Mouse (Mus musculus) midbrain, embryonic 15.5 days (tissue): ENCODE results near the gene N4bp2l2. TPM values are rescaled to one million over a fixed set of nuclear protein-coding genes. Genes with fewer than 3 reads are reported as not detected.

Experiments
- ATAC-seq: fragments of 200-750 bp; cut with Nextera tagmentation; replicated peaks from 2 replicates; pipeline ENCODE4 v1.8.0; 2017; ENCODE audit warnings: moderate TSS enrichment
- H3K27ac ChIP-seq: fragments of 300-500 bp; sonication (generic); 2 replicates; pipeline ENCODE4 v1.5.1; 2015; ENCODE audit warnings: mild to moderate bottlenecking, inconsistent platforms
- H3K27me3 ChIP-seq: fragments of 300-500 bp; sonication (generic); replicated peaks from 2 replicates; pipeline ENCODE4 v1.6.1; 2015; ENCODE audit warnings: inconsistent platforms
- H3K36me3 ChIP-seq: fragments of 300-500 bp; sonication (generic); replicated peaks from 2 replicates; pipeline ENCODE4 v1.6.1; 2015; ENCODE audit warnings: inconsistent platforms
- H3K4me1 ChIP-seq: fragments of 300-500 bp; sonication (generic); 2 replicates; pipeline ENCODE4 v1.6.1; 2015; ENCODE audit warnings: inconsistent platforms
- H3K4me2 ChIP-seq: fragments of 300-500 bp; sonication (generic); 2 replicates; pipeline ENCODE4 v1.6.1; 2015; ENCODE audit warnings: inconsistent platforms, mild to moderate bottlenecking, moderate library complexity
- H3K4me3 ChIP-seq: fragments of 300-500 bp; sonication (generic); 2 replicates; pipeline ENCODE4 v1.5.1; 2015; ENCODE audit warnings: mild to moderate bottlenecking, inconsistent platforms
- H3K9ac ChIP-seq: fragments of 300-500 bp; sonication (generic); 2 replicates; pipeline ENCODE4 v1.6.1; 2015; ENCODE audit warnings: mild to moderate bottlenecking, inconsistent platforms
- H3K9me3 ChIP-seq: fragments of 300-500 bp; sonication (generic); 2 replicates; pipeline ENCODE4 v1.6.1; 2016; ENCODE audit warnings: inconsistent platforms
- WGBS: fragments of 180-500 bp; shearing (Covaris S2); methylation state at CpG from one replicate; pipeline ENCODE4 v1.1.7; 2015; ENCODE audit warnings: mixed read lengths; 5-methylcytosine and 5-hydroxymethylcytosine counted together
- polyA plus RNA-seq: library from polyadenylated mRNA; unstranded; fragments of >200 nt; fragmentation: Nextera tagmentation; extraction: Ambion mirVana; gene quantifications from 2 replicates; pipeline ENCODE4 v1.2.1, GENCODE M21; 2015

Gene N4bp2l2
- polyA plus RNA-seq, 1 experiment from 2014 or later: 27.3 TPM

- H3K36me3 ChIP-seq: peaks cover 10% of the 10 kb centered on the region; the same call in 1 of the 2 replicates
- no peak overlapping the region for H3K4me3 ChIP-seq
- no peak overlapping the region for H3K27ac ChIP-seq
- no peaks in the 10 kb centered on the region for H3K9me3 ChIP-seq
- H3K27me3 ChIP-seq: no peaks in the 10 kb centered on the region
- 67% methylated on average over 11 of the region's 11 CpGs for WGBS
- H3K9ac ChIP-seq: no peak overlapping the region
- ATAC-seq: no peak
- H3K4me2 ChIP-seq: no peak overlapping the region
- no peaks in the 10 kb centered on the region for H3K4me1 ChIP-seq
Measured at GRCm38 (mm10) chr5:150570496-150571219, 95.3 kb downstream of the N4bp2l2 start.

GRCm38 (mm10) chr5:150566971-150567370 is 99.0 kb downstream of the N4bp2l2 start:
- Histone ChIP-seq H3K27me3 (no peaks in the 10 kb centered on the region), H3K9me3 (no peaks in the 10 kb centered on the region), H3K4me2 (no peak overlapping the region), H3K9ac (no peak overlapping the region), H3K4me1 (no peaks in the 10 kb centered on the region), H3K4me3 (no peak overlapping the region), H3K27ac (no peak overlapping the region), H3K36me3 (0 out of 2 replicates have a peak, but pooled peaks cover 6% of the 10 kb centered on the region)
- 91% methylated on average over 5 of the region's 5 CpGs for WGBS
- no peak for ATAC-seq

- Histone ChIP-seq H3K27ac (no peak overlapping the region), H3K36me3 (peaks cover 6% of the 10 kb centered on the region; the same call in 1 of the 2 replicates), H3K9me3 (no peaks in the 10 kb centered on the region), H3K27me3 (no peaks in the 10 kb centered on the region), H3K4me2 (no peak overlapping the region), H3K4me3 (no peak overlapping the region), H3K9ac (no peak overlapping the region), H3K4me1 (no peaks in the 10 kb centered on the region)
- WGBS: 54% methylated on average over 3 of the region's 3 CpGs
- no peak for ATAC-seq
Measured at GRCm38 (mm10) chr5:150566226-150566625, 99.8 kb downstream of the N4bp2l2 start.

- H3K27me3 ChIP-seq: no peaks in the 10 kb centered on the region
- peaks cover 6% of the 10 kb centered on the region; the same call in 1 of the 2 replicates for H3K36me3 ChIP-seq
- no peaks in the 10 kb centered on the region for H3K4me1 ChIP-seq
- H3K4me3 ChIP-seq: no peak overlapping the region
- WGBS: 94% methylated on average over 6 of the region's 6 CpGs
- H3K4me2 ChIP-seq: no peak overlapping the region
- ATAC-seq: no peak
- H3K9me3 ChIP-seq: no peaks in the 10 kb centered on the region
- H3K9ac ChIP-seq: no peak overlapping the region
- H3K27ac ChIP-seq: no peak overlapping the region
Measured at GRCm38 (mm10) chr5:150564426-150564825, 101.6 kb downstream of the N4bp2l2 start.

GRCm38 (mm10) chr5:150561783-150562182 is 104.2 kb downstream of the N4bp2l2 start:
- H3K27me3 ChIP-seq: no peaks in the 10 kb centered on the region
- no peaks in the 10 kb centered on the region for H3K9me3 ChIP-seq
- H3K4me3 ChIP-seq: no peak overlapping the region
- no peak overlapping the region for H3K4me2 ChIP-seq
- H3K9ac ChIP-seq: no peak overlapping the region
- ATAC-seq: no peak
- 98% methylated on average over 5 of the region's 5 CpGs for WGBS
- H3K27ac ChIP-seq: no peak overlapping the region
- no peaks in the 10 kb centered on the region; the same call in 1 of the 2 replicates for H3K36me3 ChIP-seq
- H3K4me1 ChIP-seq: no peaks in the 10 kb centered on the region

- no peak overlapping the region for H3K4me2 ChIP-seq
- H3K27me3 ChIP-seq: no peaks in the 10 kb centered on the region
- no peaks in the 10 kb centered on the region; the same call in 1 of the 2 replicates for H3K36me3 ChIP-seq
- H3K4me3 ChIP-seq: no peak overlapping the region
- no peak overlapping the region for H3K27ac ChIP-seq
- H3K4me1 ChIP-seq: no peaks in the 10 kb centered on the region
- H3K9ac ChIP-seq: no peak overlapping the region
- no peaks in the 10 kb centered on the region for H3K9me3 ChIP-seq
- ATAC-seq: no peak
Measured at GRCm38 (mm10) chr5:150561376-150561775, 104.6 kb downstream of the N4bp2l2 start.

- Histone ChIP-seq H3K9me3 (no peaks in the 10 kb centered on the region), H3K27ac (no peak overlapping the region), H3K27me3 (no peaks in the 10 kb centered on the region), H3K4me1 (no peaks in the 10 kb centered on the region), H3K4me2 (no peak overlapping the region), H3K9ac (no peak overlapping the region), H3K4me3 (no peak overlapping the region), H3K36me3 (no peaks in the 10 kb centered on the region; the same call in 1 of the 2 replicates)
- no peak for ATAC-seq
- 98% methylated on average over 5 of the region's 5 CpGs for WGBS
Measured at GRCm38 (mm10) chr5:150560851-150561250, 105.1 kb downstream of the N4bp2l2 start.

GRCm38 (mm10) chr5:150559519-150560103 is 106.4 kb downstream of the N4bp2l2 start:
- no peaks in the 10 kb centered on the region; the same call in 1 of the 2 replicates for H3K36me3 ChIP-seq
- H3K27ac ChIP-seq: no peak overlapping the region
- WGBS: 92% methylated on average over 6 of the region's 6 CpGs
- H3K9ac ChIP-seq: no peak overlapping the region
- no peaks in the 10 kb centered on the region for H3K4me1 ChIP-seq
- H3K4me2 ChIP-seq: no peak overlapping the region
- H3K9me3 ChIP-seq: no peaks in the 10 kb centered on the region
- no peak overlapping the region for H3K4me3 ChIP-seq
- no peaks in the 10 kb centered on the region for H3K27me3 ChIP-seq
- no peak for ATAC-seq

Other genes starting within 250 kb of the N4bp2l2 start
- not detected in 2 replicates for gene Zar1l, start 148.0 kb downstream of the N4bp2l2 start, polyA plus RNA-seq
- gene Brca2, start 143.6 kb downstream of the N4bp2l2 start, polyA plus RNA-seq: 11.9 and 14.5 TPM in 2 replicates
- gene N4bp2l1, start 69.0 kb downstream of the N4bp2l2 start, polyA plus RNA-seq: 14.5 and 16.7 TPM in 2 replicates
- 30.1 and 32.5 TPM in 2 replicates for gene Pds5b, start 7.6 kb upstream of the N4bp2l2 start, polyA plus RNA-seq